Mouse (Mus musculus) spleen, adult 12 weeks (tissue): ENCODE measurements around the gene Ptprn2.
A peak's percentile ranks its signal among the peaks of the same experiment; 100 is the strongest.

Experiments
- DNase-seq: peaks from one replicate; pipeline ENCODE4 v3.0.0; 2022; ENCODE audit warnings: low spot score

Gene Ptprn2

DNA sequence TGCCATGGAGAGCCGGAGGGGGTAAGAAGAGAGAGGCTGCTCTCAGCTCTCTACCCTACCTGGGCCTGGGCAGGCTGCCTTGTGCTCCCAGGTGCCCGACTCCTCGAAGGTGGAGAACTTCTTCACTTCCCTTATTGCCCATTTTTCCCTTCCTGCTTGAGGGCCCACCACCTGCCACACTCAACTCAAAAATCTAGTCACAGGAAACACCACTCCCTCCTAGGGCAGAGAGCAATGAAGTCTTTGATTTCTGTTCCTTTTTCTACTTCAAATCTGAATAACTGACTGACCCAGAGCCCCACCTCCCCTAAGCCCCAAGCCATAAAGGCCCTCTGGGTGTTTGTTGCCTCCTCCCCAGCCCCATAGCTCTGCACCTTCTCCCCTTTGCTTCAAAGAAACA, 832.7 kb downstream of the Ptprn2 start:
- peak; percentile 1 for DNase-seq

DNA sequence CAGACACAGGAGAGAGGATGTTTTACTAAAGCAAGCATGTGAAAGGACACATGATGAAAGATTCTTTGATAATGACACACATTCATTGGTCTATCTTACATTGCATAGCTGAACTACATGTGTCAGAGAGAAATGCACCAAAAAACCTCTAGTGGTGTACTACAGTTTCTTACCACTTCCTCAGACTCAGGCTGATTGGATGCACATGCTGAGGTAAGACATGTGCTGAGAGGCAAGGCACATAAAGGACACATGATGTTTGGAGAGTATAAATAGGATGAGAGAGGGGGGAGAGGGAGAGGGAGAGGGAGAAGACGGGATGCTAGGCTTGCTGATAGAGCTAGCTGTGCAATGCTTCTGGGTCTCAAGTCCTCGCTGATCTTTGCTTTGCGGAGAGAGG, 837.5 kb downstream of the Ptprn2 start:
- DNase-seq = no peak
